Mouse (Mus musculus) limb, embryonic 12.5 days (tissue): ENCODE data around the gene Egr4. TPM values are rescaled to one million over a fixed set of nuclear protein-coding genes. Genes with fewer than 3 reads are reported as not detected.

ENCODE experiments used
- ATAC-seq: fragments of 200-750 bp; cut with Nextera tagmentation; 2 replicates; pipeline ENCODE4 v1.8.0; 2017; ENCODE audit warnings: low read depth, moderate TSS enrichment; ENCODE audit not compliant: insufficient number of reproducible peaks, insufficient read depth, low FRiP score, low TSS enrichment
- H3K27ac ChIP-seq: fragments of 300-500 bp; sonication (generic); 2 replicates; pipeline ENCODE4 v1.5.1; 2016; ENCODE audit warnings: mild to moderate bottlenecking, moderate library complexity
- H3K27me3 ChIP-seq: fragments of 300-500 bp; sonication (generic); 2 replicates; pipeline ENCODE4 v1.6.1; 2016; ENCODE audit warnings: mild to moderate bottlenecking, moderate library complexity
- H3K36me3 ChIP-seq: fragments of 300-500 bp; sonication (generic); 2 replicates; pipeline ENCODE4 v1.6.1; 2016; ENCODE audit warnings: mild to moderate bottlenecking, moderate library complexity
- H3K4me1 ChIP-seq: fragments of 300-500 bp; sonication (generic); replicated peaks from 2 replicates; pipeline ENCODE4 v1.6.1; 2016
- H3K4me2 ChIP-seq: fragments of 300-500 bp; sonication (generic); 2 replicates; pipeline ENCODE4 v1.6.1; 2016; ENCODE audit warnings: mild to moderate bottlenecking, moderate library complexity
- H3K4me3 ChIP-seq: fragments of 300-500 bp; sonication (generic); replicated peaks from 2 replicates; pipeline ENCODE4 v1.5.1; 2016; ENCODE audit warnings: mild to moderate bottlenecking
- H3K9ac ChIP-seq: fragments of 300-500 bp; sonication (generic); replicated peaks from 2 replicates; pipeline ENCODE4 v1.6.1; 2016; ENCODE audit warnings: mild to moderate bottlenecking, moderate library complexity
- H3K9me3 ChIP-seq: fragments of 300-500 bp; sonication (generic); 2 replicates; pipeline ENCODE4 v1.6.1; 2016; ENCODE audit warnings: mild to moderate bottlenecking, moderate library complexity
- WGBS: fragments of 180-500 bp; shearing (Covaris S2); methylation state at CpG from one replicate; pipeline ENCODE4 v1.1.7; 2016; 5-methylcytosine and 5-hydroxymethylcytosine counted together
- polyA plus RNA-seq: library from polyadenylated mRNA; unstranded; fragments of >200 nt; fragmentation: Nextera tagmentation; extraction: Ambion mirVana; gene quantifications from 2 replicates; pipeline ENCODE4 v1.2.1, GENCODE M21; 2016

The Egr4 gene
- polyA plus RNA-seq, 1 experiment from 2014 or later, result not detected

- WGBS, result 20% methylated on average over 3 of the region's 3 CpGs
- H3K4me2 ChIP-seq, result no peak overlapping the region
- no peak overlapping the region for H3K9ac ChIP-seq
- H3K9me3 ChIP-seq, result no peaks in the 10 kb centered on the region
- no peaks in the 10 kb centered on the region for H3K36me3 ChIP-seq
- H3K27ac ChIP-seq, result no peak overlapping the region
- ATAC-seq, result peak; percentile 66
- no peak overlapping the region for H3K4me3 ChIP-seq
- peaks cover 17% of the 10 kb centered on the region; the same call in 1 of the 2 replicates for H3K27me3 ChIP-seq
- peaks cover 34% of the 10 kb centered on the region for H3K4me1 ChIP-seq
These were observed 21.8 kb downstream of the Egr4 start for GRCm38 (mm10) chr6:85491606-85492005.

DNA sequence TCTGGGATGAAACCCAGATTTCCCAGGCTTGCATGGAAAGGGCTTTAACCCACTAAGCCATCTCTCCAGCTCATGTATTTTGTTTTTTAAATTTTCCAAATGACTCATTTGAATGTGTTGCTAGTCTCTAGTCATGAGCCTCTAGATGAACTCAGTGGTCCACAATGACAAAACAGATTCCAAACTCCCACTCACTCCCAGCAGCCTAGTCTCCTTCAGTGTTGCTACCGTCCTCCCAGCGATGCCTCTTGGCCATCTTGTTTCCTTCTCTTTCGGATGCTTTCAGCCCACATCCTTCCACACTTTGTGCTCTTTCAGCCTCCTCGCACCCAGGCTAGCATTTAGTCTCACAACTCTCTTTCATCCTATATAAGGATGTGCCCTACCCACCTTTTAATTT, 23.1 kb downstream of the Egr4 start:
- Histone ChIP-seq H3K9me3 (no peaks in the 10 kb centered on the region), H3K27ac (no peak overlapping the region), H3K9ac (no peak overlapping the region), H3K27me3 (peaks cover 30% of the 10 kb centered on the region), H3K4me1 (peaks cover 34% of the 10 kb centered on the region), H3K4me3 (no peak overlapping the region), H3K36me3 (no peaks in the 10 kb centered on the region), H3K4me2 (no peak overlapping the region)
- ATAC-seq, result no peak
- WGBS, result 83% methylated on average over 4 of the region's 4 CpGs

DNA sequence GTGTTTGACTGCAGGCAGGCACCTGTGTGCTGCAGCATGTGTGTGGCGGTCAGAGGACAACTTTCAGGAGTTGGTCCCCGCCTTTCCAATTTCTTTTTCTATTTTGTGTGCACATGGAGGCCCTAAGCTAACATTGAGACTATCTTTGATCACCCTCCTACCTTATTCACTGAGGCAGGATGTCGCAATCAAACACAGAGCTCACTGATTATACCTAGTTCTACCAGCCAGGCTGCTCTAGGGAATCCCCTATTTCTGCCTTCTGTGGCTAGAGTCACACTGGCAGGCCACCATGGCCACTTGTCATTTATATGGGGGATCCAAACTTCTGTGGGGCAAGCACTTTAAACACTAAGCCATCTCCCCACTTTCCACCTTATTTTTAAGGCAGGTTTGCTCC, 23.7 kb downstream of the Egr4 start:
- ATAC-seq, result no peak
- no peaks in the 10 kb centered on the region for H3K36me3 ChIP-seq
- peaks cover 36% of the 10 kb centered on the region for H3K4me1 ChIP-seq
- H3K9me3 ChIP-seq, result no peaks in the 10 kb centered on the region
- H3K4me3 ChIP-seq, result no peak overlapping the region
- H3K27ac ChIP-seq, result no peak overlapping the region
- H3K9ac ChIP-seq, result no peak overlapping the region
- no peak overlapping the region for H3K4me2 ChIP-seq
- H3K27me3 ChIP-seq, result peaks cover 36% of the 10 kb centered on the region
- WGBS, result 75% methylated on average over 3 of the region's 3 CpGs

DNA sequence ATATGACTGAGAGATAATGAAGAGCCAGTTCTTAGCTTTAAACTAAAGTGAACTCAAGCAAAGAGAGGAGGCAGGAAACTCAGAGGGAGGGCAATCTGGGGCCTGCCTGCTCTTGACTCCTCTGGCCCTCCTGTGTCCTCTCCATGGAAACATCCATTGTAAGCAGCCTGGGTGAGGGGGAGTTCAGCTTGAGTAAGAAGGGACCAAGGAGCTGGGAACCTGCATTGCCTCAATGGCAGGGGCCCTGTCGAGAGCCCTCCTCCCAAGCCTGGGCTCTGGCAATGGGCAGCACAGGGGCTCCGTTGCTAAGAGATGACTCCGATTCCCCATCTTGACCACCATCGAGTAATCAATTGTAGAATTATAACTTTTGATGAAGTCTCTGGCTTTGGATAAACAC, 24.9 kb downstream of the Egr4 start:
- Histone ChIP-seq H3K4me2 (no peak overlapping the region), H3K4me1 (peaks cover 48% of the 10 kb centered on the region), H3K4me3 (no peak overlapping the region), H3K36me3 (no peaks in the 10 kb centered on the region), H3K9me3 (no peaks in the 10 kb centered on the region), H3K27me3 (peaks cover 43% of the 10 kb centered on the region), H3K9ac (no peak overlapping the region), H3K27ac (no peak overlapping the region)
- 86% methylated on average over 4 of the region's 4 CpGs for WGBS
- no peak for ATAC-seq

- Histone ChIP-seq H3K4me3 (no peak overlapping the region), H3K4me2 (no peak overlapping the region), H3K36me3 (no peaks in the 10 kb centered on the region), H3K9me3 (no peaks in the 10 kb centered on the region), H3K27ac (no peak overlapping the region), H3K9ac (no peak overlapping the region), H3K4me1 (peaks cover 36% of the 10 kb centered on the region), H3K27me3 (peaks cover 71% of the 10 kb centered on the region)
- ATAC-seq, result no peak
- WGBS, result 70% methylated on average over 2 of the region's 2 CpGs
These were observed 27.7 kb downstream of the Egr4 start for GRCm38 (mm10) chr6:85485738-85486137.

DNA sequence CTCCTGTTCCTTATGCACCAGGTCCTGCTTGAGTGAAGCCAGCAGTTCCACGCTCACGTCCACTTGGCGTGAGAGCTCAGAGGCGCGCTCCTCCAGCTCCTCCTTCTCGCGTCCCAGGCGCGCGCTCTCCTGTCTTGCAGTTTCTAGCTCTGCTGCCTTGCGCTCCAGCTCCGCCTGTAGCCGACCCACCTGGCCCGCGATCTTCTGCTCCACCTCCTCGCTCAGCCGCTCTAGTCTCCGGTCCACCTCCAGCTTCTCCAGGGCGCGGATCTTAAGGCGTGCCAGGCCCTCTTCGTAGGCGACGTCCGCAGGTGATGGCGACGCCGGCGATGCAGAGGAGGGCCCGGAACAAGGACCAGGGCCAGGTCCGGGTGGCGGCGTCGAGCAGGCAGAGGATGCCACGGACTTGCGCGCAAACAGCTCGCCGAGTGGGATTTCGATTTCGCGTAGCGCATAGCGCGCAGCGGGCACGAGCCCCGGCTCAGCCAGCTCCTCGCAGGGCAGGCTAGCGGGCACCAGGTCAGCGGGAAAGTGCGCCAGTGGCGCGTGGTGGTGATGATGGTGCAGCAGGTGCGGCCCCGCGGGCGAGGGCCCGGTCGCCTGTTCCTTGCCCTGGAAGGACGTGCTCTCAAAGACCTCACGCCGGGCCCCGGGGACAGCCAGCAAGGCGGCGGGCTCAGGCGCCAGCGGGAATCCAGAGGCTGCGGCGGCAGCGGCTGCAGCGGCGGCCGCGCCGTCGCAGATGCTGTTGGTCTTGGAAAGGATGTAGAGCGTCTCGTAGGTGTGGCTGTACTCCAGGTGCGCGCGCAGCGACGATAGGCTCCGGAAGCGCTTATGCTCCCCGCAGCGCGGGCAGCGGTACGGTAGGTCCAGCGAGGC, 29.3 kb downstream of the Egr4 start:
- H3K27me3 ChIP-seq, result peaks cover 85% of the 10 kb centered on the region
- ATAC-seq, result no peak; the same call in 1 of the 2 replicates
- H3K9me3 ChIP-seq, result no peaks in the 10 kb centered on the region
- peaks cover 19% of the 10 kb centered on the region for H3K4me1 ChIP-seq
- H3K4me3 ChIP-seq, result peak overlapping the region; percentile 46
- WGBS, result 3% methylated on average over 92 of the region's 92 CpGs
- H3K27ac ChIP-seq, result no peak overlapping the region
- H3K4me2 ChIP-seq, result peak overlapping the region; percentile 69
- H3K9ac ChIP-seq, result peak overlapping the region; percentile 45; the same call in 1 of the 2 replicates
- H3K36me3 ChIP-seq, result no peaks in the 10 kb centered on the region

- WGBS, result 65% methylated on average over 16 of the region's 16 CpGs
- H3K9ac ChIP-seq, result no peak overlapping the region
- peaks cover 18% of the 10 kb centered on the region for H3K4me1 ChIP-seq
- no peak overlapping the region for H3K4me2 ChIP-seq
- H3K27me3 ChIP-seq, result peaks cover 84% of the 10 kb centered on the region
- H3K4me3 ChIP-seq, result no peak overlapping the region
- ATAC-seq, result no peak
- H3K9me3 ChIP-seq, result no peaks in the 10 kb centered on the region
- H3K36me3 ChIP-seq, result no peaks in the 10 kb centered on the region
- no peak overlapping the region for H3K27ac ChIP-seq
These were observed 32.7 kb downstream of the Egr4 start for GRCm38 (mm10) chr6:85480685-85481084.

- no peak overlapping the region for H3K4me3 ChIP-seq
- WGBS, result 82% methylated on average over 5 of the region's 5 CpGs
- ATAC-seq, result no peak
- H3K4me1 ChIP-seq, result peaks cover 18% of the 10 kb centered on the region
- peaks cover 77% of the 10 kb centered on the region for H3K27me3 ChIP-seq
- H3K27ac ChIP-seq, result no peak overlapping the region
- H3K36me3 ChIP-seq, result 0 out of 2 replicates have a peak, but pooled peaks cover 1% of the 10 kb centered on the region
- no peaks in the 10 kb centered on the region for H3K9me3 ChIP-seq
- no peak overlapping the region for H3K4me2 ChIP-seq
- no peak overlapping the region for H3K9ac ChIP-seq
These were observed 33.4 kb downstream of the Egr4 start for GRCm38 (mm10) chr6:85479979-85480378.

- Histone ChIP-seq H3K36me3 (0 out of 2 replicates have a peak, but pooled peaks cover 5% of the 10 kb centered on the region), H3K27me3 (peaks cover 61% of the 10 kb centered on the region), H3K27ac (no peak overlapping the region), H3K4me1 (peaks cover 4% of the 10 kb centered on the region), H3K9ac (no peak overlapping the region), H3K4me2 (no peak overlapping the region), H3K4me3 (no peak overlapping the region), H3K9me3 (no peaks in the 10 kb centered on the region)
- ATAC-seq, result no peak
- WGBS, result 46% methylated on average over 14 of the region's 14 CpGs
These were observed 35.0 kb downstream of the Egr4 start for GRCm38 (mm10) chr6:85478416-85478815.

- WGBS, result 32% methylated on average over 10 of the region's 10 CpGs
- H3K27me3 ChIP-seq, result peaks cover 59% of the 10 kb centered on the region
- H3K9ac ChIP-seq, result no peak overlapping the region
- ATAC-seq, result peak; percentile 73; the same call in 1 of the 2 replicates
- H3K4me3 ChIP-seq, result no peak overlapping the region
- H3K4me1 ChIP-seq, result peaks cover 4% of the 10 kb centered on the region
- H3K9me3 ChIP-seq, result no peaks in the 10 kb centered on the region
- H3K36me3 ChIP-seq, result peaks cover 5% of the 10 kb centered on the region; the same call in 1 of the 2 replicates
- no peak overlapping the region for H3K4me2 ChIP-seq
- H3K27ac ChIP-seq, result peak overlapping the region; percentile 23; the same call in 1 of the 2 replicates
These were observed 35.9 kb downstream of the Egr4 start for GRCm38 (mm10) chr6:85477366-85477917.

DNA sequence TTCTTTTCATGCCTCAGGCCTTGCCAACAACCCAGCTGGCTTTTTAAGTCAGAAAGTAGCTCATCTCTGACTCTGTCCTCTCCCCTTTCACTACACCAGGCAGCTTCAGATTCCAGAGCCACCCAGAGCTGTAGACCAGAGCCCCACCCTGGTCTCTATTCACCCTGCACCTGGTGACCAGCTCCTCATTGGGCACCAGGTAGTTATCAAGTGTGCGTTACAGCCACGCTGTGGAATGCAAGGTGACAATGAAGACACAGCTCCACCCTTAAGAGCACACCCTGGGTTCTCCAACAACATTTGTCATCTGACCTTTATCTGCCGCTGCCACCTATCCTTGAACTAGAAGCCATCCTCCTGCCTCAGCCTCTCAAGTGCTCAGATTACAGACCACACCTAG, 37.8 kb downstream of the Egr4 start:
- peaks cover 4% of the 10 kb centered on the region for H3K4me1 ChIP-seq
- no peak for ATAC-seq
- no peaks in the 10 kb centered on the region for H3K9me3 ChIP-seq
- no peak overlapping the region for H3K4me2 ChIP-seq
- H3K27ac ChIP-seq, result no peak overlapping the region
- H3K4me3 ChIP-seq, result no peak overlapping the region
- no peak overlapping the region for H3K9ac ChIP-seq
- WGBS, result 94% methylated on average over 3 of the region's 3 CpGs
- peaks cover 41% of the 10 kb centered on the region for H3K27me3 ChIP-seq
- peaks cover 5% of the 10 kb centered on the region; the same call in 1 of the 2 replicates for H3K36me3 ChIP-seq
